Mouse (Mus musculus): ENCODE data around the gene Cdkl3. TPM values are rescaled to one million over a fixed set of nuclear protein-coding genes. Genes with fewer than 3 reads are reported as not detected.

Gene Cdkl3
- polyA plus RNA-seq, 1 experiment = 2.2 TPM

- Histone ChIP-seq H3K4me2 (ENCODE audit: low read depth) (no peak overlapping the region), H3K27me3 (ENCODE audit: control insufficient read depth, insufficient read depth, insufficient read length) (no peaks in the 10 kb centered on the region), H3ac (ENCODE audit: control insufficient read depth, insufficient read length) (no peak overlapping the region), H3K4me3 (no peak overlapping the region), H3K36me3 (ENCODE audit: control insufficient read depth, insufficient read depth) (no peaks in the 10 kb centered on the region), H3K79me2 (ENCODE audit: control insufficient read depth, insufficient read depth) (no peaks in the 10 kb centered on the region)
- no peak for TF ChIP-seq MYOG (IDR thresholded peaks at IDR 0.05; ENCODE audit: control insufficient read depth in 1 of 3, insufficient read depth in 1 of 3, insufficient read length in 2 of 3, low read depth in 2 of 3)
- no peak for TF ChIP-seq USF1 (IDR thresholded peaks at IDR 0.05; ENCODE audit: low read depth)
- no peak for TF ChIP-seq TCF12 (IDR thresholded peaks at IDR 0.05; ENCODE audit: insufficient read depth, poor library complexity, severe bottlenecking)
- TF ChIP-seq CEBPB (IDR thresholded peaks at IDR 0.05; ENCODE audit: insufficient read depth, poor library complexity, severe bottlenecking) = no peak
- no peak for TF ChIP-seq MAX (IDR thresholded peaks at IDR 0.05; ENCODE audit: low read depth)
- no peak for TF ChIP-seq MYOD1 (IDR thresholded peaks at IDR 0.05; ENCODE audit: control insufficient read depth in 1 of 3, insufficient read length in 2 of 3, low read depth in 2 of 3)
- TF ChIP-seq E2F4 (IDR thresholded peaks at IDR 0.05; ENCODE audit: insufficient read depth) = no peak
- no peak for TF ChIP-seq TCF3 (IDR thresholded peaks at IDR 0.05; ENCODE audit: insufficient read length, low read depth)
- no peak for TF ChIP-seq POLR2AphosphoS2 (IDR thresholded peaks at IDR 0.05; ENCODE audit: insufficient read length, low read depth)
- TF ChIP-seq SRF (IDR thresholded peaks at IDR 0.05; ENCODE audit: control insufficient read depth, insufficient read length, low read depth) = no peak
- no peak for TF ChIP-seq POLR2A (IDR thresholded peaks at IDR 0.05; ENCODE audit: insufficient read length, low read depth)
- TF ChIP-seq REST (IDR thresholded peaks at IDR 0.05; ENCODE audit: insufficient read depth, insufficient read length) = no peak
These were observed 14.2 kb downstream of the Cdkl3 start for GRCm38 (mm10) chr11:52018217-52018616.

GRCm38 (mm10) chr11:52032356-52032755, 28.3 kb downstream of the Cdkl3 start:
- no peak for TF ChIP-seq REST (IDR thresholded peaks at IDR 0.05; ENCODE audit: insufficient read depth, insufficient read length)
- no peak for TF ChIP-seq POLR2A (IDR thresholded peaks at IDR 0.05; ENCODE audit: insufficient read length, low read depth)
- TF ChIP-seq USF1 (IDR thresholded peaks at IDR 0.05; ENCODE audit: low read depth) = no peak
- TF ChIP-seq TCF12 (IDR thresholded peaks at IDR 0.05; ENCODE audit: insufficient read depth, poor library complexity, severe bottlenecking) = no peak
- no peak for TF ChIP-seq MAX (IDR thresholded peaks at IDR 0.05; ENCODE audit: low read depth)
- TF ChIP-seq CEBPB (IDR thresholded peaks at IDR 0.05; ENCODE audit: insufficient read depth, poor library complexity, severe bottlenecking) = no peak
- TF ChIP-seq SRF (IDR thresholded peaks at IDR 0.05; ENCODE audit: control insufficient read depth, insufficient read length, low read depth) = no peak
- no peak for TF ChIP-seq TCF3 (IDR thresholded peaks at IDR 0.05; ENCODE audit: insufficient read length, low read depth)
- no peak for TF ChIP-seq E2F4 (IDR thresholded peaks at IDR 0.05; ENCODE audit: insufficient read depth)
- no peak for TF ChIP-seq POLR2AphosphoS2 (IDR thresholded peaks at IDR 0.05; ENCODE audit: insufficient read length, low read depth)
- TF ChIP-seq MYOD1 (IDR thresholded peaks at IDR 0.05; ENCODE audit: control insufficient read depth in 1 of 3, insufficient read length in 2 of 3, low read depth in 2 of 3) = no peak
- TF ChIP-seq MYOG (IDR thresholded peaks at IDR 0.05; ENCODE audit: control insufficient read depth in 1 of 3, insufficient read depth in 1 of 3, insufficient read length in 2 of 3, low read depth in 2 of 3) = no peak
- H3K4me3 ChIP-seq = no peak overlapping the region
- H3K27me3 ChIP-seq (ENCODE audit: control insufficient read depth, insufficient read depth, insufficient read length) = no peaks in the 10 kb centered on the region
- no peak overlapping the region for H3K4me2 ChIP-seq (ENCODE audit: low read depth)
- H3K36me3 ChIP-seq (ENCODE audit: control insufficient read depth, insufficient read depth) = no peaks in the 10 kb centered on the region
- no peaks in the 10 kb centered on the region for H3K79me2 ChIP-seq (ENCODE audit: control insufficient read depth, insufficient read depth)
- no peak overlapping the region for H3ac ChIP-seq (ENCODE audit: control insufficient read depth, insufficient read length)

- Histone ChIP-seq H3K4me2 (ENCODE audit: low read depth) (no peak overlapping the region), H3K4me3 (no peak overlapping the region), H3ac (ENCODE audit: control insufficient read depth, insufficient read length) (no peak overlapping the region), H3K27me3 (ENCODE audit: control insufficient read depth, insufficient read depth, insufficient read length) (no peaks in the 10 kb centered on the region), H3K79me2 (ENCODE audit: control insufficient read depth, insufficient read depth) (no peaks in the 10 kb centered on the region), H3K36me3 (ENCODE audit: control insufficient read depth, insufficient read depth) (no peaks in the 10 kb centered on the region)
- TF ChIP-seq TCF12 (IDR thresholded peaks at IDR 0.05; ENCODE audit: insufficient read depth, poor library complexity, severe bottlenecking) = no peak
- no peak for TF ChIP-seq SRF (IDR thresholded peaks at IDR 0.05; ENCODE audit: control insufficient read depth, insufficient read length, low read depth)
These were observed 29.9 kb downstream of the Cdkl3 start for GRCm38 (mm10) chr11:52033953-52034352.

GRCm38 (mm10) chr11:52035905-52036304, 31.9 kb downstream of the Cdkl3 start:
- Histone ChIP-seq H3K27me3 (ENCODE audit: control insufficient read depth, insufficient read depth, insufficient read length) (no peaks in the 10 kb centered on the region), H3K79me2 (ENCODE audit: control insufficient read depth, insufficient read depth) (no peaks in the 10 kb centered on the region)
- no peak for TF ChIP-seq POLR2AphosphoS2 (IDR thresholded peaks at IDR 0.05; ENCODE audit: insufficient read length, low read depth)
- TF ChIP-seq TCF12 (IDR thresholded peaks at IDR 0.05; ENCODE audit: insufficient read depth, poor library complexity, severe bottlenecking) = no peak
- no peak for TF ChIP-seq POLR2A (IDR thresholded peaks at IDR 0.05; ENCODE audit: insufficient read length, low read depth)

GRCm38 (mm10) chr11:52037659-52038058, 33.6 kb downstream of the Cdkl3 start:
- H3K79me2 ChIP-seq (ENCODE audit: control insufficient read depth, insufficient read depth) = no peaks in the 10 kb centered on the region
- H3K4me3 ChIP-seq = no peak overlapping the region
- H3K4me2 ChIP-seq (ENCODE audit: low read depth) = no peak overlapping the region
- H3K27me3 ChIP-seq (ENCODE audit: control insufficient read depth, insufficient read depth, insufficient read length) = no peaks in the 10 kb centered on the region
- H3K36me3 ChIP-seq (ENCODE audit: control insufficient read depth, insufficient read depth) = no peaks in the 10 kb centered on the region
- TF ChIP-seq CEBPB (IDR thresholded peaks at IDR 0.05; ENCODE audit: insufficient read depth, poor library complexity, severe bottlenecking) = no peak
- H3ac ChIP-seq (ENCODE audit: control insufficient read depth, insufficient read length) = no peak overlapping the region

More at GRCm38 (mm10) chr11:52035905-52036304, 31.9 kb downstream of the Cdkl3 start:
- no peak overlapping the region for H3K4me2 ChIP-seq (ENCODE audit: low read depth)
- H3K36me3 ChIP-seq (ENCODE audit: control insufficient read depth, insufficient read depth) = no peaks in the 10 kb centered on the region
- no peak overlapping the region for H3K4me3 ChIP-seq
- no peak overlapping the region for H3ac ChIP-seq (ENCODE audit: control insufficient read depth, insufficient read length)
